Mouse (Mus musculus) kidney, postnatal 0 days (tissue): ENCODE data around the gene Dzip1. TPM values are rescaled to one million over a fixed set of nuclear protein-coding genes. Genes with fewer than 3 reads are reported as not detected.
A peak's percentile ranks its signal among the peaks of the same experiment; 100 is the strongest.

Experiments
- ATAC-seq: fragments of 200-750 bp; cut with Nextera tagmentation; replicated peaks from 2 replicates; pipeline ENCODE4 v1.8.0; 2017; ENCODE audit warnings: low read depth, moderate number of reproducible peaks, moderate TSS enrichment, moderate library complexity; ENCODE audit not compliant: low FRiP score
- DNase-seq: peaks from one replicate; pipeline ENCODE4 v3.0.0-alpha.2; 2016; ENCODE audit warnings: low spot score
- H3K27ac ChIP-seq: fragments of 300-500 bp; sonication (generic); 2 replicates; pipeline ENCODE4 v1.5.1; 2014; ENCODE audit warnings: mild to moderate bottlenecking
- H3K27me3 ChIP-seq: fragments of 300-500 bp; sonication (generic); 2 replicates; pipeline ENCODE4 v1.6.1; 2014; ENCODE audit warnings: low read length, mixed read lengths; ENCODE audit not compliant: insufficient read depth
- H3K36me3 ChIP-seq: fragments of 300-500 bp; sonication (generic); 2 replicates; pipeline ENCODE4 v1.6.1; 2014; ENCODE audit warnings: low read length, mixed read lengths; ENCODE audit not compliant: insufficient read depth
- H3K4me1 ChIP-seq: fragments of 300-500 bp; sonication (generic); replicated peaks from 2 replicates; pipeline ENCODE4 v1.6.1; 2014; ENCODE audit warnings: antibody characterized with exemption, low read length, mixed read lengths; ENCODE audit not compliant: insufficient read depth
- H3K4me2 ChIP-seq: fragments of 300-500 bp; sonication (generic); 2 replicates; pipeline ENCODE4 v1.6.1; 2014; ENCODE audit warnings: mild to moderate bottlenecking, low read length, moderate library complexity, mixed read lengths
- H3K4me3 ChIP-seq: fragments of 300-500 bp; sonication (generic); replicated peaks from 2 replicates; pipeline ENCODE4 v1.5.1; 2014; ENCODE audit warnings: low read depth, low read length
- H3K9ac ChIP-seq: fragments of 300-500 bp; sonication (generic); 2 replicates; pipeline ENCODE4 v1.6.1; 2014; ENCODE audit warnings: low read depth, low read length
- H3K9me3 ChIP-seq: fragments of 300-500 bp; sonication (generic); replicated peaks from 2 replicates; pipeline ENCODE4 v1.6.1; 2016; ENCODE audit warnings: low read length, inconsistent platforms, mixed read lengths
- CTCF ChIP-seq: IDR thresholded peaks from 2 replicates; pipeline ENCODE4 v1.5.1; 2016; ENCODE audit warnings: antibody characterized with exemption, low read depth, mild to moderate bottlenecking, moderate library complexity
- WGBS: fragments of 180-500 bp; shearing (Covaris S2); extraction: QIAGEN DNeasy Blood & Tissue Kit; methylation state at CpG from one replicate; pipeline ENCODE4 v1.1.7; 2014; 5-methylcytosine and 5-hydroxymethylcytosine counted together
- polyA plus RNA-seq: library from polyadenylated mRNA; unstranded; fragments of >200 nt; fragmentation: Nextera tagmentation; extraction: Ambion mirVana; gene quantifications from 2 replicates; pipeline ENCODE4 v1.2.1, GENCODE M21; 2015

Dzip1 gene
- polyA plus RNA-seq, 1 experiment from 2014 or later = 10.7 TPM

GRCm38 (mm10) chr14:118868102-118868724, 57.0 kb downstream of the Dzip1 start:
- no peak for DNase-seq
- ATAC-seq = no peak
- Histone ChIP-seq H3K36me3 (no peaks in the 10 kb centered on the region), H3K27ac (no peak overlapping the region), H3K9ac (no peak overlapping the region), H3K27me3 (no peaks in the 10 kb centered on the region), H3K4me1 (no peaks in the 10 kb centered on the region), H3K4me2 (no peak overlapping the region), H3K4me3 (no peak overlapping the region), H3K9me3 (no peaks in the 10 kb centered on the region)
- no peak for TF ChIP-seq CTCF
- 74% methylated on average over 13 of the region's 13 CpGs for WGBS

- no peak overlapping the region for H3K27ac ChIP-seq
- WGBS = 52% methylated on average over 6 of the region's 6 CpGs
- no peak overlapping the region for H3K9ac ChIP-seq
- H3K4me3 ChIP-seq = no peak overlapping the region
- no peaks in the 10 kb centered on the region for H3K27me3 ChIP-seq
- no peaks in the 10 kb centered on the region for H3K4me1 ChIP-seq
- TF ChIP-seq CTCF = no peak
- H3K9me3 ChIP-seq = no peaks in the 10 kb centered on the region
- ATAC-seq (no peak), DNase-seq (no peak)
- no peak overlapping the region for H3K4me2 ChIP-seq
- H3K36me3 ChIP-seq = no peaks in the 10 kb centered on the region
Observed at GRCm38 (mm10) chr14:118867366-118867765, 57.9 kb downstream of the Dzip1 start.

- no peak for TF ChIP-seq CTCF
- no peak for DNase-seq
- no peak for ATAC-seq
- no peak overlapping the region for H3K4me3 ChIP-seq
- no peaks in the 10 kb centered on the region for H3K36me3 ChIP-seq
- no peaks in the 10 kb centered on the region for H3K27me3 ChIP-seq
- 71% methylated on average over 10 of the region's 10 CpGs for WGBS
- H3K27ac ChIP-seq = no peak overlapping the region
- H3K4me2 ChIP-seq = no peak overlapping the region
- no peaks in the 10 kb centered on the region for H3K4me1 ChIP-seq
- H3K9ac ChIP-seq = no peak overlapping the region
- no peaks in the 10 kb centered on the region for H3K9me3 ChIP-seq
Observed at GRCm38 (mm10) chr14:118866014-118866811, 59.0 kb downstream of the Dzip1 start.

GRCm38 (mm10) chr14:118864905-118865304, 60.4 kb downstream of the Dzip1 start:
- no peak for DNase-seq
- no peak overlapping the region for H3K27ac ChIP-seq
- TF ChIP-seq CTCF = no peak
- no peaks in the 10 kb centered on the region for H3K4me1 ChIP-seq
- H3K9me3 ChIP-seq = no peaks in the 10 kb centered on the region
- ATAC-seq = no peak
- no peak overlapping the region for H3K4me3 ChIP-seq
- H3K27me3 ChIP-seq = no peaks in the 10 kb centered on the region
- no peaks in the 10 kb centered on the region for H3K36me3 ChIP-seq
- WGBS = 49% methylated on average over 4 of the region's 4 CpGs
- no peak overlapping the region for H3K9ac ChIP-seq
- no peak overlapping the region for H3K4me2 ChIP-seq

- no peak for TF ChIP-seq CTCF
- Histone ChIP-seq H3K9me3 (no peaks in the 10 kb centered on the region), H3K27ac (no peak overlapping the region), H3K4me1 (no peaks in the 10 kb centered on the region), H3K36me3 (no peaks in the 10 kb centered on the region), H3K27me3 (no peaks in the 10 kb centered on the region), H3K9ac (no peak overlapping the region), H3K4me2 (no peak overlapping the region), H3K4me3 (no peak overlapping the region)
- 57% methylated on average over 7 of the region's 7 CpGs for WGBS
- DNase-seq = no peak
- ATAC-seq = no peak
Observed at GRCm38 (mm10) chr14:118862253-118862652, 63.0 kb downstream of the Dzip1 start.

GRCm38 (mm10) chr14:118858318-118858717, 66.9 kb downstream of the Dzip1 start:
- H3K4me2 ChIP-seq = no peak overlapping the region
- no peak overlapping the region for H3K4me3 ChIP-seq
- no peaks in the 10 kb centered on the region for H3K27me3 ChIP-seq
- no peak overlapping the region for H3K9ac ChIP-seq
- no peak for ATAC-seq
- peak; percentile 58 for DNase-seq
- H3K36me3 ChIP-seq = no peaks in the 10 kb centered on the region
- TF ChIP-seq CTCF = no peak
- H3K27ac ChIP-seq = no peak overlapping the region
- H3K4me1 ChIP-seq = peaks cover 12% of the 10 kb centered on the region
- WGBS = 26% methylated on average over 6 of the region's 6 CpGs
- H3K9me3 ChIP-seq = no peaks in the 10 kb centered on the region
